Mouse (Mus musculus) layer of hippocampus, adult 18-20 months (tissue): ENCODE measurements at regions not wholly inside any gene's neighbourhood (a gene's known extent, or its start where the extent isn't known, plus 50 kb on each side); places are given as distances from the start of the nearest gene placed in this dataset.

ENCODE experiments used
- DNase-seq, 2 experiments: peaks; one replicate each; pipeline ENCODE4 v3.0.0; 2022; ENCODE audit warnings: low spot score in 2 of 2

GRCm38 (mm10) chr15:97504325-97504724, 201.3 kb downstream of the Rpap3 start:
- DNase-seq, result no peak

GRCm38 (mm10) chr15:97502056-97502455, 203.6 kb downstream of the Rpap3 start:
- DNase-seq, result peak; percentile 67 to 69

GRCm38 (mm10) chr15:97501420-97501819, 204.2 kb downstream of the Rpap3 start:
- DNase-seq, result no peak

- no peak for DNase-seq
Measured at GRCm38 (mm10) chr15:97499821-97500385, 205.7 kb downstream of the Rpap3 start.

GRCm38 (mm10) chr15:97499240-97499639, 206.4 kb downstream of the Rpap3 start:
- DNase-seq, result no peak

- no peak for DNase-seq
Measured at GRCm38 (mm10) chr15:97498375-97498774, 207.2 kb downstream of the Rpap3 start.

GRCm38 (mm10) chr15:97496026-97496425, 209.6 kb downstream of the Rpap3 start:
- no peak for DNase-seq

- DNase-seq, result no peak
Measured at GRCm38 (mm10) chr15:97493340-97493739, 212.3 kb downstream of the Rpap3 start.

- DNase-seq, result no peak
Measured at GRCm38 (mm10) chr15:97491796-97492195, 213.8 kb downstream of the Rpap3 start.

GRCm38 (mm10) chr15:97487425-97487824, 218.2 kb downstream of the Rpap3 start:
- DNase-seq, result no peak

GRCm38 (mm10) chr15:97471986-97472779, 225.1 kb upstream of the Amigo2 start:
- DNase-seq, result no peak

GRCm38 (mm10) chr15:97471476-97471875, 224.4 kb upstream of the Amigo2 start:
- DNase-seq, result no peak

GRCm38 (mm10) chr15:97469684-97470344, 222.7 kb upstream of the Amigo2 start:
- DNase-seq, result no peak

GRCm38 (mm10) chr15:97468732-97469683, 221.9 kb upstream of the Amigo2 start:
- DNase-seq, result no peak

GRCm38 (mm10) chr15:97467781-97468485, 220.8 kb upstream of the Amigo2 start:
- DNase-seq, result no peak

- no peak for DNase-seq
Measured at GRCm38 (mm10) chr15:97466906-97467465, 219.9 kb upstream of the Amigo2 start.

- no peak for DNase-seq
Measured at GRCm38 (mm10) chr15:97466110-97466509, 219.0 kb upstream of the Amigo2 start.

GRCm38 (mm10) chr15:97465366-97465765, 218.3 kb upstream of the Amigo2 start:
- DNase-seq, result no peak

GRCm38 (mm10) chr15:97464737-97465136, 217.7 kb upstream of the Amigo2 start:
- no peak for DNase-seq

GRCm38 (mm10) chr15:97462587-97462986, 215.5 kb upstream of the Amigo2 start:
- peak in 1 of 2 experiments; percentile 44 for DNase-seq
